Mouse (Mus musculus) hindbrain, embryonic 12.5 days (tissue): Measurements from ENCODE around the gene Olfr1331. TPM values are rescaled to one million over a fixed set of nuclear protein-coding genes. Genes with fewer than 3 reads are reported as not detected.
"Not testable (repeated sequence)": the region's sequence is repeated elsewhere in the genome, so short reads cannot be mapped to it uniquely, and the experiment has no call there.

Experiments
- ATAC-seq: fragments of 200-750 bp; cut with Nextera tagmentation; 2 replicates; pipeline ENCODE4 v1.8.0; 2017; ENCODE audit warnings: moderate TSS enrichment; ENCODE audit not compliant: low FRiP score
- H3K27ac ChIP-seq: fragments of 300-500 bp; sonication (generic); 2 replicates; pipeline ENCODE4 v1.5.1; 2016; ENCODE audit warnings: mild to moderate bottlenecking
- H3K27me3 ChIP-seq: fragments of 300-500 bp; sonication (generic); 2 replicates; pipeline ENCODE4 v1.6.1; 2016; ENCODE audit warnings: mild to moderate bottlenecking
- H3K36me3 ChIP-seq: fragments of 300-500 bp; sonication (generic); 2 replicates; pipeline ENCODE4 v1.6.1; 2016; ENCODE audit warnings: mild to moderate bottlenecking
- H3K4me1 ChIP-seq: fragments of 300-500 bp; sonication (generic); 2 replicates; pipeline ENCODE4 v1.6.1; 2016
- H3K4me2 ChIP-seq: fragments of 300-500 bp; sonication (generic); replicated peaks from 2 replicates; pipeline ENCODE4 v1.6.1; 2016; ENCODE audit warnings: mild to moderate bottlenecking
- H3K4me3 ChIP-seq: fragments of 300-500 bp; sonication (generic); 2 replicates; pipeline ENCODE4 v1.5.1; 2016; ENCODE audit warnings: mild to moderate bottlenecking
- H3K9ac ChIP-seq: fragments of 300-500 bp; sonication (generic); 2 replicates; pipeline ENCODE4 v1.6.1; 2016; ENCODE audit warnings: mild to moderate bottlenecking, moderate library complexity
- H3K9me3 ChIP-seq: fragments of 300-500 bp; sonication (generic); replicated peaks from 2 replicates; pipeline ENCODE4 v1.6.1; 2016; ENCODE audit warnings: mild to moderate bottlenecking
- WGBS: fragments of 180-500 bp; shearing (Covaris S2); methylation state at CpG from one replicate; pipeline ENCODE4 v1.1.7; 2016; 5-methylcytosine and 5-hydroxymethylcytosine counted together
- polyA plus RNA-seq: library from polyadenylated mRNA; unstranded; fragments of >200 nt; fragmentation: Nextera tagmentation; extraction: Ambion mirVana; gene quantifications from 2 replicates; pipeline ENCODE4 v1.2.1, GENCODE M21; 2016

The Olfr1331 gene
- polyA plus RNA-seq = not detected in 2 replicates

DNA sequence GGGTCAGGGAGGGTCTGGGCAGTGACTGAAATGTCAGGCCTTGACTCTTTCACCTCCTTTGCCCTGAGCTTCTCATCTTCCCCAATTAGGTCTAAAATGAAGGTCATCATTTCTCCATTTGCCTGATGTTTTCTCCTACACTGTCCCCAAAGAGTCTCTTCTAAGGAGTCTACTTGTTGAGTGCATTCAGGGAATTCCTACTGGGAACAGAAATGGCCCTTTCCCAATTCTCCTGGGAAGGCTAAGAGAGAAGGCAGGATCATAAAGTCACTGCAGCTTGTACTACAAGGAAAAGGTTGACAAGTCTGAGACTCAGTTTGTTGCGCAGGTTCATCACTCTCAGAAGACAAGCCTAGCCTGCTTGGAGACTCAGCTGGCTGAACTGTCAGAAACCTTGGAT, at the start of gene Olfr1331:
TSS of gene Olfr1331 (plus strand) at position 301 of the 400 bp plus-strand sequence.
- no peak within 1 kb of the TSS for H3K4me3 ChIP-seq
- H3K4me2 ChIP-seq = no peak within 1 kb of the TSS
- H3K36me3 ChIP-seq = no peaks in the 10 kb centered on the region
- no peaks in the 10 kb centered on the region for H3K9me3 ChIP-seq
- no peak for ATAC-seq
- H3K9ac ChIP-seq = no peak within 1 kb of the TSS
- 91% methylated on average over 1 of the region's 1 CpGs for WGBS
- H3K27me3 ChIP-seq = no peaks in the 10 kb centered on the region
- H3K4me1 ChIP-seq = no peaks in the 10 kb centered on the region
- no peak within 1 kb of the TSS for H3K27ac ChIP-seq

DNA sequence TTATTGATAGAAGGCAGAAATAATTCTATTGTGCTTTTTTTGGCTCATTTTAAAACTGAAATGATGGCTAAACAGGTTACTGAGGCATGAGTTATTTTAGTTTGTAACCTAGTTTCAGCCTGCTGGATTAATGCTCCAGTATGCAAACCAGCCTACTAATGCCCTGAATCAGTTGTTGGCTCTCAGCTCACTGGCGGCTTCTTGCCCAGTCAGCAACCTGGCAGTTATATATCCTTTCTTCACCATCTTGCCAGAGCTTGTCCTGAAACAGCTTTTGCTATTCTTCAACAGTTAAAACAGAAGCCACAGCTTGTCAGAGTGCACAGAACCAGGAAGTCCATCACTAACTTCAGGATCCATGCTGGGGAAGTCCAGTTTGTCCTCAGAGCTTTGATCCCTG, 45.5 kb upstream of the Olfr1331 start:
- Histone ChIP-seq H3K4me2 (no peak overlapping the region), H3K4me3 (no peak overlapping the region), H3K9ac (no peak overlapping the region), H3K4me1 (no peaks in the 10 kb centered on the region), H3K27me3 (no peaks in the 10 kb centered on the region), H3K36me3 (no peaks in the 10 kb centered on the region), H3K9me3 (no peaks in the 10 kb centered on the region), H3K27ac (no peak overlapping the region)
- WGBS = 97% methylated on average over 1 of the region's 1 CpGs
- no peak for ATAC-seq

DNA sequence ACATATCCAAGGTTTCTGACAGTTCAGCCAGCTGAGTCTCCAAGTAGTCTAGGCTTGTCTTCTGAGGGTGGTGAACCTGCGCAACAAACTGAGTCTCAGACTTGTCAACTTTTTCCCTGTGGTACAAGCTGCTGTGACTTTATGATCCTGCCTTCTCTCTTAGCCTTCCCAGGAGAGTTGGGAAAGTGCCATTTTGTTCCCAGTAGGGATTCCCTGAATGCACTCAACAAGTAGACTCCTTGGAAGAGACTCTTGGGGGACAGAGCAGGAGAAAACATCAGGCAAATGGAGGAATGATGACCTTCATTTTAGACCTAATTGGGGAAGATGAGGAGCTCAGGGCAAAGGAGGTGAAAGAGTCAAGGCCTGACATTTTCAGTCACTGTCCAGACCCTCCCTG, 28.3 kb upstream of the Olfr1331 start, which contains the start of gene Olfr1333:
TSS of gene Olfr1333 (minus strand) at position 101 of the 400 bp plus-strand sequence.
- ATAC-seq = no peak
- no peaks in the 10 kb centered on the region for H3K4me1 ChIP-seq
- no peak within 1 kb of the TSS for H3K4me2 ChIP-seq
- H3K27ac ChIP-seq = no peak within 1 kb of the TSS
- no peak within 1 kb of the TSS for H3K9ac ChIP-seq
- no peaks in the 10 kb centered on the region for H3K9me3 ChIP-seq
- no peaks in the 10 kb centered on the region for H3K36me3 ChIP-seq
- 100% methylated on average over 1 of the region's 1 CpGs for WGBS
- no peak within 1 kb of the TSS for H3K4me3 ChIP-seq
- H3K27me3 ChIP-seq = no peaks in the 10 kb centered on the region

DNA sequence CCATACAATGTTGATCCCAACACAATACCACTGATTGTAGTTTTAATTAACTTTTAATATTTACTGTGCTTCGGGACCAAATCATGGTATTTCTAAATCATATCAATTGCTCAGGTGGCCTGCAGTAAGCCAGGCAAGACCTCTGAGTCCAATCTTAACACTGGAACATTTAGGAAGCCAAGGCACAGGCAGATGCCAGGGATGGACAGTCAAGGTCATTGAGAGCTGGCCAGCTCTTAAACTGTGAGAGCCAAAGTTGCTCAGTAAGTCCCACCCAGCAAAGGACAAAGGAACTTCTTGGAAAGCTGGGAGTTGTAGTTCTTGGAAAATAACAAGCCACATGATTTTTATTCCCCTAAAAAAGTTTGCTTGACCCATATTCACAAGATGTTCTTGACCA, 2.7 kb upstream of the Olfr1331 start:
- ATAC-seq = no peak
- Histone ChIP-seq H3K4me2 (no peak overlapping the region), H3K36me3 (no peaks in the 10 kb centered on the region), H3K9me3 (no peaks in the 10 kb centered on the region), H3K4me3 (no peak overlapping the region), H3K27me3 (no peaks in the 10 kb centered on the region), H3K9ac (no peak overlapping the region), H3K4me1 (no peaks in the 10 kb centered on the region), H3K27ac (no peak overlapping the region)
- 82% methylated on average over 1 of the region's 1 CpGs for WGBS

DNA sequence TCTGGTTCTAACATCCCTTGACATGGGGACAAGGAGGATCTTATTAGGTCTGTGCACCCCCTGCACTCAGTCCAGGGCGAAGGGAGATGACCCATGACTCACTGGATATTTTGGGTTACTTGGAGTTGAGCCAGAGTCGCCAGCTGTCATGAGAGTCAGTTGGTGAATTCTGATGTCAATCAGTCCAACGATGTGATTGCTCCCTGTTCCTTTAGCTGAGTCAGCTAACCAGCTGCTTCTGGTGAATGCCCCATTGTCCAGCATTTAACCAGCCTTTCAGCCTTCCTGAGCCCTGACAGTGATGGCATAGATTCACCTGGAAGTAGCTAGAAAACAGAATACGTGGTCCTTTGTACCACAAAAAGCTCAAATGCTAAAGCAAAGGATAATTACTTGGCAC, 1.7 kb upstream of the Olfr1331 start:
- no peak for ATAC-seq
- Histone ChIP-seq H3K9ac (no peak overlapping the region), H3K9me3 (no peaks in the 10 kb centered on the region), H3K27ac (no peak overlapping the region), H3K4me3 (no peak overlapping the region), H3K27me3 (no peaks in the 10 kb centered on the region), H3K4me2 (no peak overlapping the region), H3K4me1 (no peaks in the 10 kb centered on the region), H3K36me3 (no peaks in the 10 kb centered on the region)
- WGBS = 45% methylated on average over 4 of the region's 4 CpGs

GRCm38 (mm10) chr4:118867566-118867965, 3.1 kb downstream of the Olfr1331 start:
- Histone ChIP-seq H3K36me3 (no peaks in the 10 kb centered on the region), H3K4me3 (no peak overlapping the region), H3K9me3 (no peaks in the 10 kb centered on the region), H3K4me1 (no peaks in the 10 kb centered on the region), H3K27me3 (no peaks in the 10 kb centered on the region), H3K9ac (no peak overlapping the region), H3K27ac (no peak overlapping the region), H3K4me2 (no peak overlapping the region)
- ATAC-seq = no peak

- H3K4me1 ChIP-seq = no peaks in the 10 kb centered on the region
- 87% methylated on average over 1 of the region's 1 CpGs for WGBS
Observed at GRCm38 (mm10) chr4:118888297-118888696, 23.8 kb downstream of the Olfr1331 start, which contains the start of gene Olfr1330. TSS of gene Olfr1330 (plus strand) at chr4:118888597.

DNA sequence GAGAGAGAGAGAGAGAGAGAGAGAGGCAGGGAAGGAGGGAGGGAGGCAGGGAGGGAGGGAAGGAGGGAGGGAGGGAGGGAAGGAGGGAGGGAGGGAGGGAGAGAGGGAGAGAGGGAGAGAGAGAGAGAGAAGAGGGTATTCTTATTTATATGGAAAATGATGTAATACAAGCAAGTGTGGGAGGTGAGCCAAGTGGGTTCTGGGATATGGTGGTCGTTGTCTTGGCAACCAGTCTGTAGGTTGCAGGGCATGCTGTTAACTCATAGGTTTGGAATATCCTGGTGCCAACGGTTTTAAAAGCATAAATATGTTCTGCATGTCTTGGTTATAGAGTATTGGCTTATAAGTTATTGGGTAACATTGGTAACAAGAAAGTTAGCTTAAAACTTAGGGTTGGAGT, 37.5 kb downstream of the Olfr1331 start:
- no peaks in the 10 kb centered on the region for H3K27me3 ChIP-seq
- H3K36me3 ChIP-seq = no peaks in the 10 kb centered on the region
- H3K4me1 ChIP-seq = no peaks in the 10 kb centered on the region
- no peak overlapping the region for H3K9ac ChIP-seq
- 69% methylated on average over 2 of the region's 2 CpGs for WGBS
- no peaks in the 10 kb centered on the region for H3K9me3 ChIP-seq
- no peak for ATAC-seq
- H3K4me2 ChIP-seq = no peak overlapping the region
- H3K4me3 ChIP-seq = no peak overlapping the region
- H3K27ac ChIP-seq = no peak overlapping the region

More at GRCm38 (mm10) chr4:118888297-118888696, 23.8 kb downstream of the Olfr1331 start, which contains the start of gene Olfr1330:
- H3K9me3 ChIP-seq = no peaks in the 10 kb centered on the region
- ATAC-seq = no peak
- no peak within 1 kb of the TSS for H3K4me2 ChIP-seq
- no peaks in the 10 kb centered on the region for H3K27me3 ChIP-seq
- no peak within 1 kb of the TSS for H3K9ac ChIP-seq
- H3K4me3 ChIP-seq = no peak within 1 kb of the TSS
- no peaks in the 10 kb centered on the region for H3K36me3 ChIP-seq
- H3K27ac ChIP-seq = no peak within 1 kb of the TSS

DNA sequence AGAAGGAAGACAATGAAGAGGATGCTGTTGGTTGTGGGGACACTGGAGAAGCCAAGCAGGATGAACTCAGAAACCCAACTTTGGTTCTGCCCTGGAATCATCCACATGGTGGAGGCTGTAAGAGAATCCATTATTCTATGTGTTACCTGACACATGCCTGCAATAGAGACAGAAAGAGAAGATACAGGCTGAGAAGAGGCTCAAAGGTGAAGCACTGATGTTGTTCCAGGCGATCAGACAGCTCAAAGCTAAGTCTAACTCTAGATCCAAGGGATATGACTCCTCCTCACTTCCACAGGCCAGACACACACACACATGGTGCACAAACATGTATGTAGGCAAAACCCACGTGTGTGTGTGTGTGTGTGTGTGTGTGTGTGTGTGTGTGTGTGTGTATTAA, 52.9 kb downstream of the Olfr1331 start, which contains the start of gene Olfr1329:
TSS of gene Olfr1329 (minus strand) at position 101 of the 400 bp plus-strand sequence.
- 78% methylated on average over 2 of the region's 2 CpGs for WGBS
- H3K9ac ChIP-seq, H3K36me3 ChIP-seq, H3K27me3 ChIP-seq, H3K9me3 ChIP-seq, H3K27ac ChIP-seq, H3K4me2 ChIP-seq, H3K4me1 ChIP-seq, H3K4me3 ChIP-seq, ATAC-seq: not testable (repeated sequence)

Other genes starting within 250 kb of the Olfr1331 start
- 1.7 TPM in 2 replicates for gene Cfap57, start 243.9 kb upstream of the Olfr1331 start, polyA plus RNA-seq
- gene Ebna1bp2, start 243.8 kb upstream of the Olfr1331 start, polyA plus RNA-seq = 151 and 160 TPM in 2 replicates
- gene Olfr62, start 205.7 kb upstream of the Olfr1331 start, polyA plus RNA-seq = not detected in 2 replicates
- 0.09 TPM in 1 of 2 replicates, not detected in the other for gene Olfr1342, start 171.9 kb upstream of the Olfr1331 start, polyA plus RNA-seq
- gene Olfr1341, start 161.1 kb upstream of the Olfr1331 start, polyA plus RNA-seq = not detected in 2 replicates
- gene Olfr1340, start 144.5 kb upstream of the Olfr1331 start, polyA plus RNA-seq = not detected in 2 replicates
- not detected in 2 replicates for gene Olfr1339, start 132.5 kb upstream of the Olfr1331 start, polyA plus RNA-seq
- not detected in 2 replicates for gene Olfr1338, start 105.9 kb upstream of the Olfr1331 start, polyA plus RNA-seq
- gene Olfr1337, start 82.1 kb upstream of the Olfr1331 start, polyA plus RNA-seq = not detected in 2 replicates
- not detected in 2 replicates for gene Olfr1335, start 54.7 kb upstream of the Olfr1331 start, polyA plus RNA-seq
- not detected in 2 replicates for gene Olfr1333, start 28.4 kb upstream of the Olfr1331 start, polyA plus RNA-seq
- gene Olfr1330, start 23.9 kb downstream of the Olfr1331 start, polyA plus RNA-seq = not detected in 2 replicates
- not detected in 2 replicates for gene Olfr1329, start 52.8 kb downstream of the Olfr1331 start, polyA plus RNA-seq
- not detected in 2 replicates for gene Olfr1328, start 74.0 kb downstream of the Olfr1331 start, polyA plus RNA-seq
- gene Lao1, start 96.9 kb downstream of the Olfr1331 start, polyA plus RNA-seq = not detected in 2 replicates
- gene Slc2a1, start 244.1 kb downstream of the Olfr1331 start, polyA plus RNA-seq = 103 and 112 TPM in 2 replicates